Mouse (Mus musculus) heart, postnatal 0 days (tissue): Measurements from ENCODE around the gene Cd59a.

Experiments used
- CTCF ChIP-seq: IDR thresholded peaks from 2 replicates; pipeline ENCODE4 v1.5.1; 2016; ENCODE audit warnings: antibody characterized with exemption, control low read depth, low read depth
- EP300 ChIP-seq: IDR thresholded peaks from 2 replicates; pipeline ENCODE4 v1.6.1; 2016; ENCODE audit warnings: antibody characterized with exemption, low read depth

- TF ChIP-seq CTCF (no peak), EP300 (no peak)
Observed at GRCm38 (mm10) chr2:104104800-104105199, 9.2 kb downstream of the Cd59a start.
